Mouse (Mus musculus): ENCODE results near the gene Nudt1. TPM values are rescaled to one million over a fixed set of nuclear protein-coding genes. Genes with fewer than 3 reads are reported as not detected.

Gene Nudt1
- total and polyA plus RNA-seq, 3 experiments = 69.4 to 75.2 (median 74.6) TPM

DNA sequence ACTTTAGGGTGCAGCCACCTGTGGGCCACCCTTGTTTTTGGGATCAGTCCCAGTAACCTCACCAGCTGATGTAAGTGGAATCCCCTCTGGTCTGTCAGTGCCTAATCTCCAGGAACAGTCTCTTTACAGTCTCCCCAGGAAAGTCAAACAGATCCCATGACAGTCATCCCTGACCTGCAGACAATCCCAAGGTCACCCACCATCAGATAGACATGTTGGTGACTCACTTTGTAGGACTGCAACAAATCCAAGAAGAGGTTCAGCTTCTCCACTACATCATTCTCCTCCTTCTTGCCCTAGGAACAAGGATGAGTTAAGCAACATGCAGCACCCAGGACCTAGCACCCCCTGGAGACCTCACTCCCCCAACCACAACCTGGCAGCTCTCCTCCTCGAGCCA is 24.6 kb downstream of the Nudt1 start:
- dilution Hi-C loops (cut with MboI; ENCODE audit: extremely low pct_ligation_motif_present, extremely low pct_unique_long_range_greater_than_20kb, low sequenced_read_pairs) = no loop called here
- TF ChIP-seq HCFC1 (IDR thresholded peaks at IDR 0.05; ENCODE audit: low read depth, low read length) (no peak), IRF4 (IDR thresholded peaks at IDR 0.05; ENCODE audit: low read depth, low read length) (no peak), JUND (conservative IDR thresholded peaks at IDR 0.05; ENCODE audit: low read depth, low read length) (no peak), MAZ (IDR thresholded peaks at IDR 0.05; ENCODE audit: low read depth, low read length) (no peak), UBTF (IDR thresholded peaks at IDR 0.05; ENCODE audit: low read depth, low read length) (no peak), RAD21 (IDR thresholded peaks at IDR 0.05; ENCODE audit: low read depth, low read length) (no peak), MAX (IDR thresholded peaks at IDR 0.05; ENCODE audit: low read length) (no peak), TBP (conservative IDR thresholded peaks at IDR 0.05; ENCODE audit: low read depth, low read length) (no peak), BHLHE40 (IDR thresholded peaks at IDR 0.05; ENCODE audit: low read depth, low read length) (no peak), PAX5 (IDR thresholded peaks at IDR 0.05; ENCODE audit: low read length) (no peak), ZKSCAN1 (IDR thresholded peaks at IDR 0.05; ENCODE audit: borderline replicate concordance, low read depth, low read length) (no peak), SIN3A (IDR thresholded peaks at IDR 0.05; ENCODE audit: low read length) (no peak), TCF12 (IDR thresholded peaks at IDR 0.05; ENCODE audit: low read depth, low read length) (no peak)
- no peak overlapping the region for H3K9ac ChIP-seq (ENCODE audit: insufficient read depth, low read depth)

DNA sequence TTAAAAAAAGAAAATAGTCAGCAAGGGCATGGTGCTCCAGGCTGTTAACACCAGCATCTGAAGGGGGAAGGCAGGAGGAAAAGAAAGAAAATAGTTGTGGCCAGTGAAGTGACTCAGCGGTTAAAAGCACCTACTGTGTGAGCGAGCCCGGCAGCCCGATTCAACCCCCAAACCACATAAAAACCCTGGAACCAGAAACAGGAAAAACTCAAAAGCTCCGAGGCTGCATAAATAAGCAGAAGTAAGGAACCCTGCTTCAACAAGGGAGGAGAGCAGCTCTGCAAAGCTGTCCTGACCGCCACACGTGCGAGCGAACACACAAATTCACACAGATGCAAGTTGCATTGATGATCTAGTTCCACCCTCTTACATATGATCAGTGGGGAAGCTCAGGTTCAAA is 28.4 kb downstream of the Nudt1 start:
- dilution Hi-C loops (cut with MboI; ENCODE audit: extremely low pct_ligation_motif_present, extremely low pct_unique_long_range_greater_than_20kb, low sequenced_read_pairs) = no loop called here
- Histone ChIP-seq H3K27me3 (replicated peaks) (no peaks in the 10 kb centered on the region), H3K9ac (ENCODE audit: insufficient read depth, low read depth) (no peak overlapping the region), H3K9me3 (replicated peaks; ENCODE audit: low read length) (peaks cover 12% of the 10 kb centered on the region), H3K36me3 (replicated peaks in 1 of 2; ENCODE audit: control insufficient read depth in 1 of 2, insufficient read depth in 1 of 2, low read length in 1 of 2) (peaks cover 51 to 86% of the 10 kb centered on the region in 2 experiments), H3K27ac (ENCODE audit: insufficient read depth, low read depth) (no peak overlapping the region), H3K4me3 (replicated peaks in 1 of 3; ENCODE audit: low read depth in 2 of 3, low read length in 2 of 3, poor library complexity in 1 of 3) (no peak overlapping the region), H3K4me1 (ENCODE audit: control insufficient read depth in 1 of 2, insufficient read depth in 2 of 2) (peaks cover 13 to 87% of the 10 kb centered on the region in 2 experiments; a peak in 3 of 4 replicates), H3K4me2 (ENCODE audit: insufficient read depth, low read depth, poor library complexity, severe bottlenecking) (no peak overlapping the region), H3K79me2 (replicated peaks; ENCODE audit: control insufficient read depth, extremely low read depth, insufficient read depth, poor library complexity, severe bottlenecking) (no peaks in the 10 kb centered on the region)
- no peak for DNase-seq (ENCODE audit: extremely low read depth)
- in situ Hi-C loops (cut with MboI; ENCODE audit: low pct_ligation_motif_present, low pct_unique_long_range_greater_than_20kb, low sequenced_read_pairs) = no loop called here
- peak; percentile 81 for TF ChIP-seq ZKSCAN1 (IDR thresholded peaks at IDR 0.05; ENCODE audit: borderline replicate concordance, low read depth, low read length)
- TF ChIP-seq MAZ (IDR thresholded peaks at IDR 0.05; ENCODE audit: low read depth, low read length) = no peak

More for the DNA sequence above, 24.6 kb downstream of the Nudt1 start:
- H3K4me2 ChIP-seq (ENCODE audit: insufficient read depth, low read depth, poor library complexity, severe bottlenecking) = no peak overlapping the region
- H3K4me3 ChIP-seq (replicated peaks in 1 of 3; ENCODE audit: low read depth in 2 of 3, low read length in 2 of 3, poor library complexity in 1 of 3) = no peak overlapping the region
- H3K36me3 ChIP-seq (replicated peaks in 1 of 2; ENCODE audit: control insufficient read depth in 1 of 2, insufficient read depth in 1 of 2, low read length in 1 of 2) = peaks cover 40 to 85% of the 10 kb centered on the region in 2 experiments
- no peaks in the 10 kb centered on the region for H3K27me3 ChIP-seq (replicated peaks)
- H3K9me3 ChIP-seq (replicated peaks; ENCODE audit: low read length) = no peaks in the 10 kb centered on the region
- no peak for DNase-seq (ENCODE audit: extremely low read depth)
- peaks cover 10 to 71% of the 10 kb centered on the region in 2 experiments; a peak in 3 of 4 replicates for H3K4me1 ChIP-seq (ENCODE audit: control insufficient read depth in 1 of 2, insufficient read depth in 2 of 2)
- in situ Hi-C loops (cut with MboI; ENCODE audit: low pct_ligation_motif_present, low pct_unique_long_range_greater_than_20kb, low sequenced_read_pairs) = no loop called here
- no peaks in the 10 kb centered on the region for H3K79me2 ChIP-seq (replicated peaks; ENCODE audit: control insufficient read depth, extremely low read depth, insufficient read depth, poor library complexity, severe bottlenecking)
- no peak overlapping the region for H3K27ac ChIP-seq (ENCODE audit: insufficient read depth, low read depth)

Measured in CH12.LX (cell line).